Mouse (Mus musculus) MEL (cell line): ENCODE measurements around the gene Zbtb14. TPM values are rescaled to one million over a fixed set of nuclear protein-coding genes. Genes with fewer than 3 reads are reported as not detected.

Experiments used
- DNase-seq: peaks from one replicate; pipeline ENCODE4 v3.0.0; 2011; ENCODE audit warnings: low read depth, low spot score
- H3K27ac ChIP-seq: 2 replicates; pipeline ENCODE4 v1.5.1; 2012; ENCODE audit warnings: low read depth, mild to moderate bottlenecking, control low read depth, low read length, moderate library complexity; ENCODE audit not compliant: control insufficient read depth
- H3K27me3 ChIP-seq, 2 experiments: fragments of 150-350 bp in 1 of 2; sonication (generic) in 1 of 2; 2 replicates each; pipeline ENCODE4 v1.6.1; 2012; ENCODE audit warnings: low read length in 2 of 2, mild to moderate bottlenecking in 2 of 2, improper control_type of control experiment in 1 of 2, moderate library complexity in 1 of 2; ENCODE audit not compliant: insufficient read depth in 2 of 2, control insufficient read depth in 1 of 2
- H3K36me3 ChIP-seq, 2 experiments: 2 replicates each; pipeline ENCODE4 v1.6.1; 2012 to 2014; ENCODE audit warnings: low read length in 2 of 2, improper control_type of control experiment in 1 of 2, inconsistent platforms in 1 of 2, mild to moderate bottlenecking in 1 of 2; ENCODE audit not compliant: insufficient read depth in 2 of 2, control insufficient read depth in 1 of 2
- H3K4me1 ChIP-seq, 2 experiments: fragments of 150-350 bp in 1 of 2; sonication (generic) in 1 of 2; 2 replicates each; pipeline ENCODE4 v1.6.1; 2012; ENCODE audit warnings: low read length in 2 of 2, improper control_type of control experiment in 1 of 2, mild to moderate bottlenecking in 1 of 2; ENCODE audit not compliant: insufficient read depth in 2 of 2, control insufficient read depth in 1 of 2
- H3K4me3 ChIP-seq, 2 experiments: fragments of 150-350 bp in 1 of 2; sonication (generic) in 1 of 2; 2 replicates each; pipeline ENCODE4 v1.5.1; 2012; ENCODE audit warnings: low read depth in 2 of 2, low read length in 2 of 2, mild to moderate bottlenecking in 2 of 2, moderate library complexity in 2 of 2, control low read depth in 1 of 2, improper control_type of control experiment in 1 of 2; ENCODE audit not compliant: control insufficient read depth in 1 of 2, insufficient read depth in 1 of 2
- H3K79me2 ChIP-seq: 2 replicates; pipeline ENCODE4 v1.6.1; 2012; ENCODE audit warnings: mild to moderate bottlenecking, low read length, moderate library complexity; ENCODE audit not compliant: control insufficient read depth, poor library complexity, insufficient read depth
- H3K9ac ChIP-seq: 2 replicates; pipeline ENCODE4 v1.6.1; 2012; ENCODE audit warnings: low read depth, mild to moderate bottlenecking, control low read depth, low read length, moderate library complexity; ENCODE audit not compliant: control insufficient read depth, poor library complexity, severe bottlenecking
- H3K9me3 ChIP-seq: fragments of 150-350 bp; sonication (generic); replicated peaks from 2 replicates; pipeline ENCODE4 v1.6.1; 2012; ENCODE audit warnings: mild to moderate bottlenecking, low read length, improper control_type of control experiment, moderate library complexity; ENCODE audit not compliant: insufficient read depth
- HCFC1 ChIP-seq: IDR thresholded peaks from 2 replicates; pipeline ENCODE4 v1.6.1; 2012; ENCODE audit warnings: low read depth, mild to moderate bottlenecking, inconsistent platforms, low read length, improper control_type of control experiment, moderate library complexity
- JUND ChIP-seq: IDR thresholded peaks from 2 replicates; pipeline ENCODE4 v1.6.1; 2011; ENCODE audit warnings: low read depth, mild to moderate bottlenecking, improper control_type of control experiment, low read length
- MAX ChIP-seq: IDR thresholded peaks from 2 replicates; pipeline ENCODE4 v1.6.1; 2011; ENCODE audit warnings: low read length, improper control_type of control experiment
- MYB ChIP-seq: IDR thresholded peaks from 2 replicates; pipeline ENCODE4 v1.6.1; 2011; ENCODE audit warnings: mild to moderate bottlenecking, low read depth, low read length, improper control_type of control experiment
- NELFE ChIP-seq: IDR thresholded peaks from 2 replicates; pipeline ENCODE4 v1.6.1; 2011; ENCODE audit warnings: low read depth, low read length, improper control_type of control experiment
- NRF1 ChIP-seq: IDR thresholded peaks from 2 replicates; pipeline ENCODE4 v1.6.1; 2014; ENCODE audit warnings: low read depth, mild to moderate bottlenecking, inconsistent platforms, low read length, improper control_type of control experiment, moderate library complexity; ENCODE audit not compliant: poor library complexity, insufficient read depth, severe bottlenecking
- POLR2AphosphoS5 ChIP-seq: IDR thresholded peaks from 2 replicates; pipeline ENCODE4 v1.6.1; 2012; ENCODE audit warnings: low read depth, borderline replicate concordance, mild to moderate bottlenecking, inconsistent platforms, low read length, moderate library complexity, mixed read lengths
- RCOR1 ChIP-seq: IDR thresholded peaks from 2 replicates; pipeline ENCODE4 v1.6.1; 2012; ENCODE audit warnings: low read depth, mild to moderate bottlenecking, inconsistent platforms, low read length, improper control_type of control experiment
- TCF12 ChIP-seq: IDR thresholded peaks from 2 replicates; pipeline ENCODE4 v1.6.1; 2014; ENCODE audit warnings: low read depth, mild to moderate bottlenecking, inconsistent platforms, low read length, improper control_type of control experiment, moderate library complexity
- UBTF ChIP-seq: IDR thresholded peaks from 2 replicates; pipeline ENCODE4 v1.6.1; 2012; ENCODE audit warnings: low read depth, mild to moderate bottlenecking, inconsistent platforms, low read length, improper control_type of control experiment, moderate library complexity, borderline replicate concordance; ENCODE audit not compliant: insufficient read depth
- polyA plus RNA-seq, 2 experiments: library from polyadenylated mRNA; stranded (reverse) in 1 of 2; unstranded in 1 of 2; fragments of >175 nt in 1 of 2; fragments of >200 nt in 1 of 2; gene quantifications; 2 replicates each; pipeline versions ENCODE4 v1.2.1 to v1.2.4; 2012; ENCODE audit warnings: low replicate concordance in 2 of 2, low read depth in 1 of 2; ENCODE audit not compliant: insufficient read length in 2 of 2, insufficient read depth in 1 of 2, missing spikeins in 1 of 2
- total RNA-seq: library from RNA; depleted of rRNA; stranded (reverse); fragments of 300-350 nt; gene quantifications from 2 replicates; pipeline ENCODE4 v1.2.3, GENCODE M21; 2012; rRNA removed

The Zbtb14 gene
- total and polyA plus RNA-seq, 3 experiments: 8.7 to 11.9 TPM; not detected in 1

- Histone ChIP-seq H3K4me1 (no peaks in the 10 kb centered on the region), H3K79me2 (no peaks in the 10 kb centered on the region), H3K4me3 (no peak within 1 kb of the TSS), H3K9ac (no peak within 1 kb of the TSS), H3K9me3 (no peaks in the 10 kb centered on the region), H3K36me3 (no peaks in the 10 kb centered on the region), H3K27me3 (no peaks in the 10 kb centered on the region; a peak in 1 of 4 replicates), H3K27ac (no peak within 1 kb of the TSS)
- TF ChIP-seq MYB (no peak), JUND (no peak), MAX (no peak), UBTF (no peak), HCFC1 (no peak)
- DNase-seq: no peak
These were observed 56.2 kb downstream of the Zbtb14 start, which contains the start of gene Akain1 for GRCm38 (mm10) chr17:69438990-69439491. Gene Akain1 (plus strand): TSS chr17:69439326.

- Histone ChIP-seq H3K9ac (no peak overlapping the region), H3K36me3 (no peaks in the 10 kb centered on the region), H3K9me3 (no peaks in the 10 kb centered on the region), H3K4me1 (no peaks in the 10 kb centered on the region), H3K4me3 (no peak overlapping the region), H3K27me3 (no peaks in the 10 kb centered on the region; a peak in 1 of 4 replicates), H3K79me2 (no peaks in the 10 kb centered on the region), H3K27ac (no peak overlapping the region)
- no peak for TF ChIP-seq NELFE
- TF ChIP-seq HCFC1: no peak
- TF ChIP-seq NRF1: no peak
- TF ChIP-seq TCF12: no peak
- TF ChIP-seq POLR2AphosphoS5: no peak
- no peak for TF ChIP-seq RCOR1
- no peak for DNase-seq
These were observed 57.0 kb downstream of the Zbtb14 start for GRCm38 (mm10) chr17:69439571-69440480.

Other genes starting within 250 kb of the Zbtb14 start
- gene Akain1, start 56.3 kb downstream of the Zbtb14 start, total RNA-seq: not detected in 2 replicates
- not detected for gene Akain1, start 56.3 kb downstream of the Zbtb14 start, polyA plus RNA-seq